Mouse (Mus musculus) small intestine, adult 2 months (tissue): ENCODE data around the gene Cdc42se2. TPM values are rescaled to one million over a fixed set of nuclear protein-coding genes. Genes with fewer than 3 reads are reported as not detected.

Source experiments
- H3K27ac ChIP-seq: fragments of 200-500 bp; 2 replicates; pipeline ENCODE4 v1.5.1; 2012; ENCODE audit warnings: low read depth, low read length, control low read depth, inconsistent platforms; ENCODE audit not compliant: insufficient read depth
- H3K27me3 ChIP-seq: fragments of 200-500 bp; 2 replicates; pipeline ENCODE4 v1.6.1; 2012; ENCODE audit warnings: mild to moderate bottlenecking, moderate library complexity, low read length, inconsistent platforms; ENCODE audit not compliant: control insufficient read depth, insufficient read depth
- H3K36me3 ChIP-seq: fragments of 200-500 bp; 2 replicates; pipeline ENCODE4 v1.6.1; 2012; ENCODE audit warnings: mild to moderate bottlenecking, low read length, control low read depth, inconsistent platforms; ENCODE audit not compliant: control insufficient read depth, insufficient read depth
- H3K4me1 ChIP-seq: fragments of 200-500 bp; 2 replicates; pipeline ENCODE4 v1.6.1; 2012; ENCODE audit warnings: low read length, inconsistent platforms, mixed read lengths; ENCODE audit not compliant: control insufficient read depth, insufficient read depth, insufficient read length
- H3K4me3 ChIP-seq: fragments of 200-500 bp; 2 replicates; pipeline ENCODE4 v1.5.1; 2012; ENCODE audit warnings: low read depth, mild to moderate bottlenecking, control low read depth, inconsistent platforms, low read length, moderate library complexity
- CTCF ChIP-seq: fragments of 200-500 bp; IDR thresholded peaks from 2 replicates; pipeline ENCODE4 v1.5.1; 2012; ENCODE audit warnings: low read depth, mild to moderate bottlenecking, control low read depth, inconsistent platforms, low read length, moderate library complexity, mixed read lengths; ENCODE audit not compliant: insufficient replicate concordance, insufficient read length; ENCODE audit errors: extremely low read depth
- POLR2A ChIP-seq: fragments of 200-500 bp; IDR thresholded peaks from 2 replicates; pipeline ENCODE4 v1.6.1; 2012; ENCODE audit warnings: low read depth, mild to moderate bottlenecking, control low read depth, inconsistent platforms, low read length, moderate library complexity
- WGBS: fragments of 180-500 bp; shearing (Covaris S2); methylation state at CpG from one replicate; pipeline ENCODE4 v1.1.7; 2018; 5-methylcytosine and 5-hydroxymethylcytosine counted together
- polyA plus RNA-seq: library from polyadenylated mRNA; depleted of rRNA; stranded (reverse); fragments of >200 nt; gene quantifications from 2 replicates; pipeline ENCODE4 v1.2.3, GENCODE M21; 2012

Cdc42se2 gene
- polyA plus RNA-seq, 1 experiment, result 69.2 TPM

DNA sequence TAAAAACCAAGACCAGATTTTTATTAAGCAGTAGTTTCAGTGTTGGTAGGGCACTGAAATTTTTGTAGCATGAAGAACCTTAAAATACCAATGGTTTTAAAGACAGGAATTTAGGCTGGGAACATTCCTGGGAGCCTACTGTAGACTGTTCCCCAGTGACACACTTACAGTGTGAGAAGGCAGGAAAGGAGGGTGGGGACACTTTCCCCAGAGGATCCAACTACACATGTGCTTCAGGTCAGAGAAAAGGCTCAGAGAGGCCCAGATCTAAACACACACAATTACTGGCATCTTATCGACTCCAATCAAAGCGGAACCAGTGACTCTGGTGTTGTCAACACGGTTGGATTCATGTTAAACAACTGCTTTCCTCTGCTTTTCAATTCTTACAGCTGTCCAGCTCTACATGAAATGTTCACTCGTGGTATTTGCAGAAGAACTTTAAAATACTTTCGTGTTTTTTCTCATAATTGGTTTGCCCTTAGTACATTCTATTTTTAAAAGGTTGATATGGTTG is 32.3 kb downstream of the Cdc42se2 start:
- 82% methylated on average over 5 of the region's 5 CpGs for WGBS
- peaks cover 6% of the 10 kb centered on the region; the same call in 1 of the 2 replicates for H3K4me1 ChIP-seq
- no peak overlapping the region for H3K4me3 ChIP-seq
- H3K36me3 ChIP-seq, result peaks cover 35% of the 10 kb centered on the region
- H3K27me3 ChIP-seq, result no peaks in the 10 kb centered on the region
- H3K27ac ChIP-seq, result no peak overlapping the region
- no peak for TF ChIP-seq POLR2A
- TF ChIP-seq CTCF, result no peak

GRCm38 (mm10) chr11:54754301-54755147 is 33.0 kb downstream of the Cdc42se2 start:
- Histone ChIP-seq H3K4me3 (no peak overlapping the region), H3K27ac (no peak overlapping the region), H3K27me3 (no peaks in the 10 kb centered on the region), H3K36me3 (peaks cover 38% of the 10 kb centered on the region), H3K4me1 (peaks cover 6% of the 10 kb centered on the region; the same call in 1 of the 2 replicates)
- TF ChIP-seq POLR2A (no peak), CTCF (no peak)
- 94% methylated on average over 10 of the region's 10 CpGs for WGBS

- WGBS, result 76% methylated on average over 4 of the region's 4 CpGs
- no peaks in the 10 kb centered on the region for H3K27me3 ChIP-seq
Measured at GRCm38 (mm10) chr11:54751502-54751901, 36.0 kb downstream of the Cdc42se2 start.

GRCm38 (mm10) chr11:54748891-54749290 is 38.6 kb downstream of the Cdc42se2 start:
- Histone ChIP-seq H3K27ac (no peak overlapping the region), H3K27me3 (no peaks in the 10 kb centered on the region), H3K4me1 (no peaks in the 10 kb centered on the region), H3K4me3 (no peak overlapping the region), H3K36me3 (peaks cover 24% of the 10 kb centered on the region)
- no peak for TF ChIP-seq CTCF

More at GRCm38 (mm10) chr11:54751502-54751901, 36.0 kb downstream of the Cdc42se2 start:
- H3K4me1 ChIP-seq, result no peaks in the 10 kb centered on the region
- peaks cover 43% of the 10 kb centered on the region for H3K36me3 ChIP-seq
- no peak overlapping the region for H3K4me3 ChIP-seq
- no peak overlapping the region for H3K27ac ChIP-seq
- no peak for TF ChIP-seq CTCF
- no peak for TF ChIP-seq POLR2A

- Histone ChIP-seq H3K4me1 (no peaks in the 10 kb centered on the region), H3K27me3 (no peaks in the 10 kb centered on the region), H3K27ac (no peak overlapping the region), H3K36me3 (peaks cover 20% of the 10 kb centered on the region), H3K4me3 (no peak overlapping the region)
- WGBS, result 87% methylated on average over 1 of the region's 1 CpGs
- TF ChIP-seq POLR2A, result no peak
- TF ChIP-seq CTCF, result no peak
Measured at GRCm38 (mm10) chr11:54744231-54744630, 43.2 kb downstream of the Cdc42se2 start.

DNA sequence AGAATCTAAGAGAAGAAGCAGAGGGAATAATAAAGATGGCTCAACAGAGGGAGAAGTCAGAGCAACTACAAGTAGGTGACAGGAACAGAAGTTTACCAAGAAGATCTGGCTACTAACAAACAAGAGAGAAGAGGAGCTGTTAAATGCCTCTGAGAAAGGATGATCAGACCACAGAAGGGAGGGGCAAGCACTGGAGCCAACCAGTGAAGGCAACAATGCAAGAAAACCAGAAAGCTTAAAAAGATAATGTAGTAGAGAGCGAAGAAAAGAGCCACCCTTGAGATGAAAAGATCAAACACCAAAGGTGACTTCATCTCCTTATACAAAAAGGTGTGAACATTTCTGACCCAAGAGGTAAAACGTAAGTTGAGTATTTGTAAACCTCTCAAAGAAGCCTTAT is 46.1 kb downstream of the Cdc42se2 start:
- H3K27ac ChIP-seq, result no peak overlapping the region
- 93% methylated on average over 2 of the region's 2 CpGs for WGBS
- peaks cover 32% of the 10 kb centered on the region for H3K36me3 ChIP-seq
- TF ChIP-seq POLR2A (no peak), CTCF (no peak)
- H3K4me1 ChIP-seq, result peaks cover 4% of the 10 kb centered on the region; the same call in 1 of the 2 replicates
- no peak overlapping the region for H3K4me3 ChIP-seq
- H3K27me3 ChIP-seq, result no peaks in the 10 kb centered on the region

- 95% methylated on average over 4 of the region's 4 CpGs for WGBS
- no peaks in the 10 kb centered on the region for H3K27me3 ChIP-seq
- TF ChIP-seq POLR2A (no peak), CTCF (no peak)
Measured at GRCm38 (mm10) chr11:54739012-54739750, 48.3 kb downstream of the Cdc42se2 start.

More at GRCm38 (mm10) chr11:54739012-54739750, 48.3 kb downstream of the Cdc42se2 start:
- Histone ChIP-seq H3K4me3 (no peak overlapping the region), H3K27ac (no peak overlapping the region), H3K36me3 (peaks cover 41% of the 10 kb centered on the region), H3K4me1 (peaks cover 4% of the 10 kb centered on the region; the same call in 1 of the 2 replicates)
